Mouse (Mus musculus) embryo, embryonic 10 days (tissue): ENCODE data around the gene Nutf2.
"Not testable (repeated sequence)": the region's sequence is repeated elsewhere in the genome, so short reads cannot be mapped to it uniquely, and the experiment has no call there.

Experiments
- DNase-seq: peaks from one replicate; pipeline ENCODE4 v3.0.0-alpha.2; 2015; ENCODE audit warnings: low spot score

Gene Nutf2

DNA sequence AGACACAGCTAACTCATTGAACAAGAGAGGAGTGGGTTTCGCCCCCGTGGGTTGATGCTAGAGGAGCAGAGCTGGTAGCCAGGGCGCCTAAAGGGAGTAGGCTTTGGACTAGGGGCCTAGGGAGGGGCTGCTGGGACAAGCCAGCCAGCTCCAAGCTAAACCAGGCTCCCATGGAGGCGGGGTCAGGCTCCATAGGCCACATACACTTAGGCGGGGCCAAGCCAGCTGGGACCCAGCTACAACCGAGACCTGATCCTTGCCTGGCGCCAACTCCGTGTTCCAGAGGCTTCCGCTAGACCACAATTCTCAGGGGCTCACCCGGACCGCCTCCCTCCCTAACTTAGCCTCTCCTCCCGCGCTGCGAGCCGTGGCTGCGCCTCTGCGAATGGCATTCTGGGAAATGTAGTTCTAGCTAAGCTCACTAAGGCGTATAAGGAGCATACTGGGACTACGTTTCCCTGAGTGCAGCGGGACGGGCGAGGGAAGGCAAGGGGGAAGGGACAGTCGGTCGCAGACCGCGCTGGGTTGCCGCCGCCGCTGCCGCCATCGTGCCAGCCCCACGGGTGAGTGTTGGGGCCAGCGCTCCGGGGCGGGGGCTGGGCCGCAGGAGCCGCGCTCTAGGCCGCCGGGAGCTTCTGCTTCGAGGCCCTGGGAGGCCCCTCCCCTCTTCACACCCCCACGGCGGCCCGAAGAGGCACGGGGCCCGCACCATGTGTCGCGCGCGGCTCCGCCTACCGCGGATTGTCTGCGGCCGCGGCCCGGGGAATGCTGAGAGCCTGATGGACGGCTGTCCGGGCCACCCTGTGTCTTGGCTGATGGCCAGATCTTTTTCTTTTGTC lies at the start of gene Nutf2:
Gene Nutf2 (plus strand): TSS at position 438 of the 839 bp plus-strand sequence.
- DNase-seq = peak; percentile 100

DNA sequence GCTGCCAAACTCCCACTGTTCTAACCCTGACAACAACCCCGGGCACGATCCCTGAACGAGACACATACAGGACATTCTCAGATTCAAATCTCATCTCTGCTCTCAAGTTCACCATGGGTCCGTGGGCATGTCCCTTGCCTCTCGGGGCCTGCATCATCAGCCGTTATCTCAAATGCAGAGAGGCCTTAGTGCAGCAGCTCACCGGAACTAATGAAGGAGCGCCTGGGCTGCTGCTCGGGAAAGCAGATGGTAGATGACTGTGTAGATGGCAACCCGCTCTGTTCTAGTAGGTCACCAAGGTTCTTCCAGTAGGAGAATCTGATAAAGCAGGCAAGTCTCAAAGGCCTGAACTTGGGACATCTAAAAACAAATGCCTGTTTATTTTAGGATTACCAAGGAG lies 49.3 kb upstream of the Nutf2 start:
- no peak for DNase-seq

GRCm38 (mm10) chr8:105811543-105811942 lies 48.8 kb upstream of the Nutf2 start:
- DNase-seq = no peak

DNA sequence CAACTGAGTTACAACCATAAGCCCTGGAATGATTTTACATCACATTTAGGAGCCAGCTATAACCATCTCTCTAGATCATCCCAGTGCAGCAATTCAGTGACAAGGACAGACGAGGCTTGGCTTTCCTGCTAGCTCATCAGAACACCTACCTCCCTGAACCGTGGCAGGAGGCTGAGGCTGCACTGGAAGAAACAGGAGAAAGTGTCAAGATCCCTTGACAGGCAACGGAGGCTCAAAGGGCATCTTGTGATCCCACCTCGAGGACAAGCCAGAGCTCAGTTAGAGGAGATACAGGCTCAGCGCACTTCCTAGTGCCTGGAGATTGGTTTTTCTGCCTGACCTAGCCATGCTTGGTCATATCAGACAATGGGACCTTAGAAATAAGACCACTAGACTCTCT lies 47.9 kb upstream of the Nutf2 start:
- DNase-seq = no peak

DNA sequence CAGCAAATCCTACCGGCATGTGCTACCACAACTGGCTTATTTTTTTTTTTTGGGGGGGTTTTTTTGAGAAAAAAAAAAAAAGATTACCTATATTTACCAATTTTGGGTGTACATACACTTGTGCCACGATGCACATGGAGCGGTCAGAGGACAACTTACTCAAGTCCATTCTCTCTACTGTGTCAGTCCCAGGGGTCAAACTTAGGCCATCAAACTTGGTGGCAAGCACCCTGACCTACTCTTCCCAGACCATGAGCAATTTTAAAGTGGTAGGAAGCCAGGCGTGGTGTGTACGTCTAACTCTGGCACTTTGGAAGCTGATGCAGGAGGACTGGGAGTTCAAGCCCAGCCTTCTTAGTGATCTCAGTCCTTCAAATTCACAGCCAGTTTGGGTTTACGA lies 47.1 kb upstream of the Nutf2 start:
- DNase-seq = no peak

DNA sequence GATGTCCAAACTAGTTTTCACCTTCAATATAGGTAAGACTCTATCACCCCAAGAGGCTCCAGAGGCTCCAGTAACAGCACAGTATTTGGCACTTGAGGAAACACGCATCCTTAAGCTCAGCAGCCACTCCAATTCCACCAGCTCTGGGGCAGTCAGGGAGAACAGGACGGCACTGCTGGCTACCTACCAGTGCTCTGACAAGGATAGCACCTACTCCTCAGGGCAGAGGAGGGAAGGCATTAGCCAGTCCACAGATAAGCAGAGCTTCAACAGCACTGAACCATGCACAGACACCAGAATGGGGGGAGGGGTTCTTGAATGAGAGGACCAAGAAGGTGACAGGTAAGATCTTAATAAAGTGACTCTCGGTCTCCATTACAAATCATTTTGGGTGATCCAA lies 40.7 kb upstream of the Nutf2 start:
- no peak for DNase-seq

DNA sequence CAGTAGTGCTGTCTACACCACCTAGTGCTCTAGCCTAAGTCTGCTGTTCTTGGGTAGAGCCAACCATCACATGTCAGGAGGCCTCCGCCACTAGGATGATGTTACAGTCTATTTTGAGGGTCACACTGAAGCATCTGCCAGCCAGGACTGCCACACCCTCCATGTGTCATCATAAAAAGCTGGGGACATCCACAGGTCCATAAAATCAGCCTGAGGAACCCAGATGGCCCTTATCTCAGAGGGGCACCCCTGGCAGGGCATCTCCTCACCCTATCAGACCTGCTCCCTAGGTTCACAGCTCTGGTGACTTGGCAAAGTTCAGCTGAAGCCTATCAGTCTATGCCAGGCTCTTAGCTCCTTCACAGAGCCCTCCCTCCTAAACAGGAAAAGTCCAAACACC lies 39.5 kb upstream of the Nutf2 start:
- no peak for DNase-seq

- DNase-seq = no peak
Observed at GRCm38 (mm10) chr8:105825506-105825905, 34.9 kb upstream of the Nutf2 start.

DNA sequence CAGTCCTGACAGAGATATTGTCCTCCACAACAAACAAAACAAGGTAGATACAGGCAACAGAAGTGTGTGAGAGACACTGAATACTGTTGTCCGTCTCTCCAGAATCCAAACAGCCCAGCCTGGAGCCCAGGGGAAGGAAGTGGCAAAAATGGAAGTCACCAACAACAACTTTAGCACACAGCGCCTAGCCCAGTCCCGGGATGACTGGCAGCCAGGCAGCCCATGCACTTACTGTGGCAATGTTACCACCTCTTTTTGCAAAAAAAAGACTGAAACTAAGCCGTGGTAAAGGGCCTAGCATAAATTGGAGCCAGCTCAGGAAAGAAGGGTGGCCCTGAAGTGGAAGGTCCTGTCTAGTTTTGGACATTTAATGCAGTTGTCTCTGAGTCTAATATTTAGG lies 34.0 kb upstream of the Nutf2 start:
- peak; percentile 9 for DNase-seq

- DNase-seq = peak; percentile 99
Observed at GRCm38 (mm10) chr8:105826861-105827848, 33.2 kb upstream of the Nutf2 start, which contains the start of the genes Ranbp10 and Tsnaxip1. Gene Ranbp10, minus strand, starts transcription at chr8:105827350. Gene Tsnaxip1, plus strand, starts transcription at chr8:105827731.

DNA sequence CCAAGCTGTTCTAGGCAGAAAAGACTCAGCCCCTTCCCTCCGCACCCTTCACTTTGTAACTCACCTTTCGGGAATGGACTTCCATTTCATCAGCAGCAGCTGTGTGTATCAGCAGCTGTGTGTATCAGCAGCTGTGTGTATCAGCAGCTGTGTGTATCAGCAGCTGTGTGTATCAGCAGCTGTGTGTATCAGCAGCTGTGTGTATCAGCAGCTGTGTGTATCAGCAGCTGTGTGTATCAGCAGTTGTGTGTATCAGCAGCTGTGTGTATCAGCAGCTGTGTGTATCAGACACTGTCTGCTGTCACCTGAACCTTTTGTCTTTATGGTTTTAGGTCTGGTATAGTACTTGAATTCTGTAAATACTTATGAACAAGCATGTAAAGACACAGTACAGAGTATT lies 26.6 kb upstream of the Nutf2 start:
- not testable (repeated sequence) for DNase-seq

- DNase-seq = peak; percentile 39
Observed at GRCm38 (mm10) chr8:105835318-105835717, 25.1 kb upstream of the Nutf2 start.

DNA sequence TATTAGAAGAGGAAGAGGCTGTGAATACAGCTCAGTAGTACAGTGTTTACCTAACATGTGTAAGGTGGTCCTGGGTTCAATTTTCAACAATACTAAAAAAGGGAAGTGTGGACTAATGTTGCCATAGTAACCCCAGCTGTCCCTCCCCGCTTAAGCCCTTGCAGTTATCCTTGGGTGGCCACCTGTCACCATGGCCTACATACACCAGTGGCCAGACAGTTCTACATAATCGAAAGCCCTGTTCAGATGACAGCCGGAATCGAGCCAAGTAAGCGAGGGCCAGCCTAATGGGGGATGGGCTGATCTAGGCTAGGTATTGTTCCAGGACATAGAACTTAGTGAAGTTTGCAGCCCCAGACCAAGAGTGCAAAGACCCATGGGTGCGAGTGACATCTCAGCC lies 23.4 kb upstream of the Nutf2 start:
- no peak for DNase-seq

DNA sequence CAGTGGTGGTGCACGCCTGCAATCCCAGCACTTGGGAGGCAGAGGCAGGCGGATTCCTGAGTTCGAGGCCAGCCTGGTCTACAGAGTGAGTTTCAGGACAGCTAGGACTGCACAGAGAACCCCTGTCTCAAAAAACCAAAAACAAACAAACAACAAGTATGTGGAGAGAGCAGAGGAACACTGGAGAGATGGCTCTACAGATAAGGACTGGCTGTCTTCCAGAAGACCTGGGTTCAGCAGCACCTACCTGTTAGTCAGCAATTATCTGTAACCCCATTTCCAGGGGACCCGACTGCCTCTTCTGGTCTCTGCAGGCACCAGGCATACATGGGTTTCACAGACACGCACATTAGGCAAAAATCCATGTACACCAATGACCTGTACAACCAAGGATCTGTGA lies 21.2 kb upstream of the Nutf2 start:
- DNase-seq = no peak

DNA sequence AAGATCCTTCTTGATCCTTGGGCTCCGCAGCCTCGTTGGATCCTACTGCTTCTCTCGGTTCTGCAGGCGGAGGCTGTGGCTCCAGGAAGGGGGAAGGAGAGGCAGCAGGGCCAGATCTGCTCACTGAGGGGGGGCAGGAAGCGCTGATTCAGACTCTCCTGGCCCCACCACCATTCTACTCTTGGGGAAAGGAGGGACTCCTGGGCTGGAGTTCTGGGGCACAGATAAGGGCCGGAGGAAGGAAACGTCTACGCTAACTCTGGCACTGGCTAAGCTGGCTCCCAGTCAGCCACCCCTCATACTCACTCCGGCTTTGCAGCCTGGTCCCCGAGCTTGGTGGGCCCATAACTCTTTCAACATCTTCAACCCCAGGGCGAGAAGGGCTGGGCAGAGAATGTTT lies 13.7 kb upstream of the Nutf2 start:
- no peak for DNase-seq

GRCm38 (mm10) chr8:105850014-105850413 lies 10.4 kb upstream of the Nutf2 start:
- no peak for DNase-seq

DNA sequence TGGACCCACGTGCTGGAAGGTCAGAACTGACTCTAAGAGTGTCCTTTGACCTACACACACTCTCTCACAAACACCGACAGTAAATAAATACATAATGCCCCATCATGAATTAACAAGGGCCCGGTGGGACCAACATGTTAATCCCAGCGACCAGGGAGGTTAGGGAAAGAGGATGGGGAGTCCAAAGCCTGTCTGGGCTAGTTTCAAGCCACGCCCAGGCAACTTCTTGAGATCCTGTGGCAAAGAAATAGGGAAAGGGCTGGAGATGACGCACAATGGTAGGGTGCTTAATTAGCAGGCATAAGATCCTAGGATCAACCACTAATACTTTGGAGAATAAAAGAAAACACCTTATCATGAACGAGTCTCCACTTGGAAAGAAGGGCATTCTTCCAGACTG lies 9.8 kb upstream of the Nutf2 start:
- no peak for DNase-seq

- peak; percentile 99 for DNase-seq
Observed at GRCm38 (mm10) chr8:105851651-105852143, 8.7 kb upstream of the Nutf2 start.

GRCm38 (mm10) chr8:105852146-105852729 lies 8.1 kb upstream of the Nutf2 start:
- no peak for DNase-seq

DNA sequence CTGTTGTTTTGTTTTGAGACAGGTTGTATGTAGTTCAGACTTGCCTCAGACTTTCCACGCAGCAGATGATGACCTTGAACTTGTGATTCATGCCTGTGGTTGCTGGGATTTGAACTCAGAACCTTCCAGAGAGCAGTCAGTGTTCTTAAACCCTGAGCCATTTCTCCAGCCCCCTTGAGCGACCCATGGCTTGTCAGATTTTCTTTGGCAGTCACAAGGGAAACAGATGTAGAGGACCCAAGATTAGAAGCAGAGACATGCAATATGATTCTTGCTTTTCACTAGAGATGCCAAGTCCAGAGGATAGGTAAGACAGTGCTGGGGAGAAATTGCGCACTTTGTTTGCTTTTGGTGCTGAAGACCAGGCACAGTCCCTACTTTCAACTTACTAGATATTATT lies 7.2 kb upstream of the Nutf2 start, which contains the start of gene Cenpt:
Gene Cenpt (minus strand): TSS at position 101 of the 400 bp plus-strand sequence.
- no peak for DNase-seq

- DNase-seq = peak; percentile 27
Observed at GRCm38 (mm10) chr8:105854303-105854702, 6.1 kb upstream of the Nutf2 start.

DNA sequence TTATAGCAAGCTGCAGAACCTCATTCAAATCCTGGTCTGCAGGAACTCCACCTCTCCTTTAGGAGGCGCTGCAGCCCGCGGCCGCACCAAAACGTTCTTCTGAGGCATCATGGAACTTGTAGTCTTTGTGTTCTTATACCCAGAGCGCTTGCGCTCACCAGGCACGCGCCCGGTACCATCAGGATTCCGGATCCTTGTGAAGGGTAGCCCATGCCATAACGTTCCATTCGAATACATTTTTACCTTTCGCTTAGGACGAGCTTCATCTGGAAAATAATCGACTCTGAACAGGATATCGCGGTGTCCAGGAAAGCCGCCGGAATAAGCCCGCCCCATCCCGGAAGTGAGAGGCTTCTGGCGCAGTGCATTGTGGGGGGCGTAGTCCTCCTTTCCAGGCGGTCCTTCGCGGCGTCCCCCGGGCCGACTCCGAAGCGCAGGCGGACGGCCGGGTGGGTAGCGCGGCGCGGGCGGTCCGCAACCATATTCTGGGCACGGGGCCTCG lies 5.6 kb upstream of the Nutf2 start, which contains the start of gene Thap11:
Gene Thap11 (plus strand): TSS at position 418 of the 502 bp plus-strand sequence.
- DNase-seq = peak; percentile 95
